In the genomic region with DNA sequence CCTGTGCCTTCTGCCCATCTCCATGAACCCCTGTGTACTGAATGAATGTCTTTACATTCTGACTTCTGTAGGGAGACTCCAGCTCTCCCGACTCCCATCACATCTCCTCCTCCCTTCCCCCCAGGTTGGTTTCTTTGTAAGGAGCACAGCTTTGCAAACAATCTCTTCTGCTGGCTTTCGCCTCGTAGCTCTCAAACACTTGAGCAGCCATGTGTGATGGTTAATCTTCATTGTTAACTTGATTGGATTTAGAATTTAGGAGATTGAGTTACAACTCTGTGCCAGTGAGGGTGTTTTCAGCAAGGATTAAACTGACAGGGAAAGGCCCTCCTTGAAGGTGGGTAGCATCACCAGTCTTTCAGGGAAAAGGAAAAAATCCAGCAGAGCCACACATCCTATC, we compare ENCODE assay signal across 15 mouse cellular contexts.
"Had no signal": no experiment of that assay in that cellular context is flagged by ENCODE, and none has a peak within 500 bp of the region (broad histone marks: within the 10 kb centered on the region; RNA-seq: fewer than 3 reads in every experiment).

No protein-coding gene starts in this region.

- ATAC-seq: intestine, postnatal 0 days had no signal

- H3K4me1 ChIP-seq: limb, embryonic 10.5 days; liver, embryonic 15.5 days had no signal

- H3K4me3 ChIP-seq: left cerebral cortex, adult 2 months; limb, embryonic 10.5 days; liver, embryonic 15.5 days; midbrain, embryonic 10.5 days; neural tube, embryonic 13.5 days had no signal

- H3K9ac ChIP-seq: liver, embryonic 15.5 days; neural tube, embryonic 13.5 days had no signal

- H3K27ac ChIP-seq: left cerebral cortex, adult 2 months; limb, embryonic 10.5 days; liver, embryonic 15.5 days; midbrain, embryonic 10.5 days; neural tube, embryonic 13.5 days had no signal

- H3K27me3 ChIP-seq: liver, embryonic 15.5 days; neural tube, embryonic 13.5 days had no signal

- H3K9me3 ChIP-seq: limb, embryonic 10.5 days; liver, embryonic 15.5 days; neural tube, embryonic 13.5 days had no signal

- DNase-seq: lung, adult 2 months; lung, postnatal 4 days; midbrain, embryonic 14.5 days; retina, postnatal 1 day; right cerebral cortex, postnatal 4 days; spleen, adult 18-20 months; thymus, adult 2 months; thymus, postnatal 25 days had no signal

- H3K4me2 ChIP-seq: liver, embryonic 11.5 days; liver, embryonic 15.5 days; neural tube, embryonic 13.5 days had no signal

- H3K36me3 ChIP-seq: limb, embryonic 10.5 days; liver, embryonic 15.5 days; midbrain, embryonic 10.5 days; neural tube, embryonic 13.5 days had no signal
